Mouse (Mus musculus) ES-Bruce4 (cell line): ENCODE data around the gene Pigs.

Source experiments
- CTCF ChIP-seq: IDR thresholded peaks from one replicate; pipeline ENCODE4 v1.8.1; 2011; ENCODE audit warnings: low read depth, low read length
- EP300 ChIP-seq: IDR thresholded peaks from 2 replicates; pipeline ENCODE4 v1.6.1; 2011; ENCODE audit warnings: low read depth, low read length; ENCODE audit not compliant: insufficient read depth
- POLR2A ChIP-seq: IDR thresholded peaks from one replicate; pipeline ENCODE4 v1.8.1; 2011; ENCODE audit warnings: low read length; ENCODE audit not compliant: insufficient read depth

DNA sequence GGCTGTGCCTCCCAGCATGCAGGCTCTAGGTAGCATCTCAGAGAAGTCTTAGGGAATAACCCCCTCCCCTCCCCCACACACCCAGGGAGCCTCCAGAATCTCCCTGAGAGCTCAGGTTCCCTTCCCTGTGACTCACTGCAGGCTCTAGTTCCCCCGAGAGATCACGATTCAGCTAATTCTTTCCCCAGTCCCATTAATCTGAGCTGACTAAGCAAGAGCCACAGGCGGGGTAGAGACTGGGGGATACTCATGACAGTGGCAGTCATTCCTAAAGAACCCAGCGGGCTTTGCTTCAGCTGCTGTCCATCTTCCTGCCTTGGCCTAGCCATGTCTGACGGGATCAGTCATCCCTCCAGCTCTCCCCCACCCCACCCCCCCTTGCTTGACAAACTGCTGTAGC lies 54.5 kb downstream of the Pigs start:
- TF ChIP-seq POLR2A (no peak), CTCF (no peak), EP300 (no peak)
